Mouse (Mus musculus) heart, embryonic 12.5 days (tissue): ENCODE results near the gene Amz1. TPM values are rescaled to one million over a fixed set of nuclear protein-coding genes. Genes with fewer than 3 reads are reported as not detected.

Experiments
- ATAC-seq: fragments of 200-750 bp; cut with Nextera tagmentation; 2 replicates; pipeline ENCODE4 v1.8.0; 2017; ENCODE audit warnings: moderate TSS enrichment, moderate library complexity; ENCODE audit not compliant: insufficient number of reproducible peaks, low FRiP score
- H3K27ac ChIP-seq: fragments of 300-500 bp; sonication (generic); 2 replicates; pipeline ENCODE4 v1.5.1; 2016; ENCODE audit warnings: mild to moderate bottlenecking, moderate library complexity; ENCODE audit not compliant: poor library complexity, severe bottlenecking
- H3K27me3 ChIP-seq: fragments of 300-500 bp; sonication (generic); replicated peaks from 2 replicates; pipeline ENCODE4 v1.6.1; 2016; ENCODE audit warnings: mild to moderate bottlenecking, moderate library complexity
- H3K36me3 ChIP-seq: fragments of 300-500 bp; sonication (generic); 2 replicates; pipeline ENCODE4 v1.6.1; 2016; ENCODE audit warnings: mild to moderate bottlenecking, moderate library complexity
- H3K4me1 ChIP-seq: fragments of 300-500 bp; sonication (generic); replicated peaks from 2 replicates; pipeline ENCODE4 v1.6.1; 2016; ENCODE audit warnings: mild to moderate bottlenecking
- H3K4me2 ChIP-seq: fragments of 300-500 bp; sonication (generic); 2 replicates; pipeline ENCODE4 v1.6.1; 2016; ENCODE audit warnings: mild to moderate bottlenecking, moderate library complexity
- H3K4me3 ChIP-seq: fragments of 300-500 bp; sonication (generic); 2 replicates; pipeline ENCODE4 v1.5.1; 2016; ENCODE audit warnings: mild to moderate bottlenecking
- H3K9ac ChIP-seq: fragments of 300-500 bp; sonication (generic); 2 replicates; pipeline ENCODE4 v1.6.1; 2016; ENCODE audit warnings: mild to moderate bottlenecking, moderate library complexity
- H3K9me3 ChIP-seq: fragments of 300-500 bp; sonication (generic); replicated peaks from 2 replicates; pipeline ENCODE4 v1.6.1; 2016; ENCODE audit warnings: mild to moderate bottlenecking, moderate library complexity
- WGBS: fragments of 180-500 bp; shearing (Covaris S2); methylation state at CpG from one replicate; pipeline ENCODE4 v1.1.7; 2016; 5-methylcytosine and 5-hydroxymethylcytosine counted together
- polyA plus RNA-seq: library from polyadenylated mRNA; unstranded; fragments of >200 nt; fragmentation: Nextera tagmentation; extraction: Ambion mirVana; gene quantifications from 2 replicates; pipeline ENCODE4 v1.2.1, GENCODE M21; 2016

Gene Amz1
- polyA plus RNA-seq, 1 experiment from 2014 or later = 0.40 TPM

- no peak overlapping the region for H3K4me3 ChIP-seq
- H3K9me3 ChIP-seq = no peaks in the 10 kb centered on the region
- no peaks in the 10 kb centered on the region for H3K36me3 ChIP-seq
- H3K4me2 ChIP-seq = no peak overlapping the region
- H3K27ac ChIP-seq = no peak overlapping the region
- ATAC-seq = no peak
- WGBS = 79% methylated on average over 2 of the region's 2 CpGs
- peaks cover 72% of the 10 kb centered on the region for H3K4me1 ChIP-seq
- no peak overlapping the region for H3K9ac ChIP-seq
- no peaks in the 10 kb centered on the region for H3K27me3 ChIP-seq
Measured at GRCm38 (mm10) chr5:140806252-140806651, 82.3 kb downstream of the Amz1 start.

- Histone ChIP-seq H3K27me3 (no peaks in the 10 kb centered on the region), H3K36me3 (no peaks in the 10 kb centered on the region), H3K9ac (no peak overlapping the region), H3K4me2 (no peak overlapping the region), H3K4me1 (peaks cover 74% of the 10 kb centered on the region), H3K27ac (no peak overlapping the region), H3K9me3 (no peaks in the 10 kb centered on the region), H3K4me3 (no peak overlapping the region)
- WGBS = 40% methylated on average over 2 of the region's 2 CpGs
- no peak for ATAC-seq
Measured at GRCm38 (mm10) chr5:140806939-140807338, 83.0 kb downstream of the Amz1 start.

Other genes with a start within 250 kb of the Amz1 start
- 22.5 TPM in 2 replicates for gene Chst12, start 218.6 kb upstream of the Amz1 start, polyA plus RNA-seq
- gene Grifin, start 159.1 kb upstream of the Amz1 start, polyA plus RNA-seq = 0.31 TPM in 1 of 2 replicates, not detected in the other
- gene Lfng, start 116.8 kb upstream of the Amz1 start, polyA plus RNA-seq = 2.9 and 4.3 TPM in 2 replicates
- 36.3 and 38.0 TPM in 2 replicates for gene Ttyh3, start 75.1 kb upstream of the Amz1 start, polyA plus RNA-seq
- gene Iqce, start 21.7 kb upstream of the Amz1 start, polyA plus RNA-seq = 12.4 and 15.7 TPM in 2 replicates
- gene Brat1, start 19.1 kb upstream of the Amz1 start, polyA plus RNA-seq = 14.6 and 15.5 TPM in 2 replicates
- 48.5 and 50.6 TPM in 2 replicates for gene Gna12, start 106.3 kb downstream of the Amz1 start, polyA plus RNA-seq